Mouse (Mus musculus) embryonic fibroblast, embryonic 13.5 days (primary cell): ENCODE data around the gene Ccm2. TPM values are rescaled to one million over a fixed set of nuclear protein-coding genes. Genes with fewer than 3 reads are reported as not detected.

Experiments used
- H3K27ac ChIP-seq: 2 replicates; pipeline ENCODE4 v1.5.1; 2012; ENCODE audit warnings: low read length, control low read depth, inconsistent platforms; ENCODE audit not compliant: insufficient read depth
- H3K4me1 ChIP-seq: 2 replicates; pipeline ENCODE4 v1.6.1; 2011; ENCODE audit warnings: low read length; ENCODE audit not compliant: control insufficient read depth, insufficient read depth
- H3K4me3 ChIP-seq: 2 replicates; pipeline ENCODE4 v1.5.1; 2011; ENCODE audit warnings: mild to moderate bottlenecking, control low read depth, low read length; ENCODE audit not compliant: insufficient read depth
- CTCF ChIP-seq: IDR thresholded peaks from 2 replicates; pipeline ENCODE4 v1.5.1; 2011; ENCODE audit warnings: mild to moderate bottlenecking, control low read depth, low read length, moderate library complexity, borderline replicate concordance; ENCODE audit not compliant: insufficient read depth
- POLR2A ChIP-seq: IDR thresholded peaks from 2 replicates; pipeline ENCODE4 v1.6.1; 2011; ENCODE audit warnings: low read depth, mild to moderate bottlenecking, control low read depth, low read length, moderate library complexity
- polyA plus RNA-seq: library from polyadenylated mRNA; stranded (reverse); fragments of >200 nt; gene quantifications from 2 replicates; pipeline ENCODE4 v1.2.4, GENCODE M21; 2011; ENCODE audit warnings: low read depth; ENCODE audit not compliant: missing spikeins, insufficient read length

Gene Ccm2
- polyA plus RNA-seq, result 85.9 and 90.2 TPM in 2 replicates

DNA sequence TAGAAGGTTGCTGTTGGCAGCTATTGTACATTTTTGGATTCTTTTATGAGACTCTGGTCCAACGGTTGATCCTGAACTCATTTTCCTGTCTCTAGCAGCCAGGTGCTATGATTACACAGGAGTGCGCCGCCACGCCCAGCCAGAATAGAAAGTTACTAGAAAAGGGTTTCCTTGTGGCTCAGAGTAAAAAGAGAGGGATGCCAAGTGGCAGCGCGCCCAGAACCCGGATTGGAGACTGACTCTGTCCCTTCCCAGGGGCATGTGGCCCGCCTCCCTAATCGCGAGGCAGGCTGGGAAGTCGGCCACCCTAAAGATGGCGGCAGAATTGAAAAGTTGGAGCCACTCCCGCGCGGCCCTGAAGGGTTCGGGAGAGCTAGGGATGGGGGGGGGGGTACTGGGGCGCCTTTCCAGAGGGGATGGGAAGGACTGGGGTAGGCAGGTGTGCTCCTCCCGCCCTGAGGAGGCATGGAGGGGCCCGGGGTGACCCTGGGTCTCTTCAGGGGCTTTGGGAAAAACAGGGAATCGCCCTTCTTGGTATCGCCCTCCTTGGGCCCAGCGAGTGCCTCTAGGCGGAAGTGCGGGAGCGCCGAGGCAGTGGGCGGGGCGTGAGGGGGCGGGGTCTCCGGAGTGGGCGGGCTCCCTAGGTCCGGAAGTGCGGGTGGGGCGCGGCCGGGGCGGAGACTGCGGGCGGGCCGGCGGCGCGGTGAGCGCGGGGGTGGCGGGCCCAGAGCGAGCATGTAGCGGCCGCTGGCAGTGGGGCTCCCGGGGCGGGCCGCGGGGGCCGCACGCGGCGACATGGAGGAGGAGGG is at the start of gene Ccm2:
Gene Ccm2, plus strand, starts transcription at position 683 of the 809 bp plus-strand sequence.
- Histone ChIP-seq H3K27ac (peak within 1 kb of the TSS; percentile 84), H3K4me1 (no peaks in the 10 kb centered on the region; the same call in 1 of the 2 replicates), H3K4me3 (peak within 1 kb of the TSS; percentile 85)
- peak; percentile 59 for TF ChIP-seq POLR2A
- no peak for TF ChIP-seq CTCF

DNA sequence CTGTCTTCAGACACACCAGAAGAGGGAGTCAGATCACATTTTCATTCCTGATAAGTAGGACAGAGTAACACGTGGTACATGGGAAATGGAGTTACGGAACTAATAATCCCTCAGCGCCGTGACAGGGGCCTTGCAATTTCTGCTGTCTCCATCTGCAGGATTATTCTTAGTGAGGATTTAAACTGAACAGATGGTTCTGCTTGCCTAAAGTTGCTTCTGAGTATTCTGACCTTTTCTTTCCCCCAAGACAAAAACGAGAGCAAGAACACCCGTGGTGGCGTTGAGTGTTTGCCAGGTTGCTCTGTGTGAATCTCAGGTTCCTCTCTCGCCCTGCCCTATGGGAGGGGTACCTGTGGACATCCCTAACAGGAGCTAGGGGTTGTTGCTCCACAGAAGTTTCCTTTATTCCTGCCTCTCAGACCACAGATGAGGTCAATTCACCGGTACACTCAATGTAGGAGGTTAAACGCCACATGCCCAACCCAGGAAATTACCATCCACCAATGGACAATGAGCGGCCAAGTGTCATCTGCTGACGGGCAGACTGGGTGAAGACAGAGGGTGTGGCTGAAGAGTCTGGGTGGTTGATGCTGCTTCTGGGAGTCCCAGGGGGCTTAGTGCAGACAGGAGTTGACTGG is 49.3 kb upstream of the Ccm2 start:
- Histone ChIP-seq H3K4me1 (no peaks in the 10 kb centered on the region), H3K4me3 (no peak overlapping the region), H3K27ac (no peak overlapping the region)
- TF ChIP-seq CTCF (no peak), POLR2A (no peak)

DNA sequence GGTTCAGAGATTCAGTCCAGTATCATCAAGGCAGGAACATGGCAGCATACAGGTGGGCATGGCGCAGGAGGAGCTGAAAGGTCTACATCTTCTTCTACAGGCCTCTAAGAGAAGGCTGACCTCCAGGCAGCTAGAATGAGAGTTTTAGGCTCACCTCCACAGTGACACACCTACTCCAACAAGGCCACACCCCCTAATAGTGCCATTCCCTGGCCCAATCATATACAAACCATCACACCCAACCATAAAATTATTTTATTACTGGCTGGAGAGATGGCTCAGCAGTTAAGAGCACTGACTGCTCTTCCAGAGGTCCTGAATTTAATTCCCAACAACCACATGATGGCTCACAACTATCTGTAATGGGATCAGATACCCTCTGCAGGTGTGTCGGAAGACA is 44.2 kb upstream of the Ccm2 start:
- H3K4me3 ChIP-seq, result no peak overlapping the region

DNA sequence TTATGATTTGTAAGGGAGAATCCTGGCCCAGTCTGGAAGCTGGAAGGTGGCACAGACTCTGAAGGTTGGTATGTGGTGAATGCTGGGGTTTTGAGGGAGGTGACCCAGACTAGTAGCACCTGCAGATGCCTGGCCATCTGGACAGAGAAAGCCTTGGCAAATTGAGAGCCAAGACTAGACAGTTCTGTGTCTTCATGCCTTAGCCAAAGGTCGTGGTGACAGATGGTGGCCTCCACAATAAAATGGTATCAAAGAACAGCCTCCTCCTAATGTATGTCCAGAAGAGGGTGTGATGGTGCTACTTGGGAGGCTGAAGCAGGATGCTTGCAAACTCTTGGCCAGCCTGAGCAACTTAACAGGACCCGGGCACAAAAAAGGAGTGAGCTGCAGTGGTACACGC is 42.5 kb upstream of the Ccm2 start:
- H3K4me3 ChIP-seq, result no peak overlapping the region
- no peak overlapping the region for H3K27ac ChIP-seq
- no peak for TF ChIP-seq CTCF
- no peak for TF ChIP-seq POLR2A
- no peaks in the 10 kb centered on the region for H3K4me1 ChIP-seq

More for the DNA sequence above, 44.2 kb upstream of the Ccm2 start:
- no peak overlapping the region for H3K27ac ChIP-seq
- no peak for TF ChIP-seq POLR2A
- no peak for TF ChIP-seq CTCF
- H3K4me1 ChIP-seq, result no peaks in the 10 kb centered on the region

DNA sequence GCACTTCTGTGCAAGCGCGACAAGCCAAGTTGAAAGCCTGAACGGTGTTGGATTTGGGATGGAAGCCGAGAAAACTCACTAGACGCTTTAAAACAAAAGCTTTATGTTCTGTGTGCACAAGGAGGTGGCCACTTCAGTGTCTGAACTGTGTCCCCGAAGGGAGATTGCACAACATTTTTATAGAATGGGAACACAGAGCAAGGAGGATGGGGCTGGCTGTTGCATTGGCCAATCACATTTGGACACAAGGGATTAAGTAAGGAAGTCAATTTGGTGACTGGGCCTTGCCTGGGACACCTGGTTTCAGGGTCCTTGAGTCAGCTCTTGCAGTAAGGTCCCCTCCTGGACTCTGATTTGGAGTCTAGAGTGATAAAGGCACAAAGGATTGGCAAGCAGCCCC is 42.0 kb upstream of the Ccm2 start:
- H3K4me3 ChIP-seq, result no peak overlapping the region
- no peaks in the 10 kb centered on the region for H3K4me1 ChIP-seq
- TF ChIP-seq POLR2A, result no peak
- no peak for TF ChIP-seq CTCF
- no peak overlapping the region for H3K27ac ChIP-seq

DNA sequence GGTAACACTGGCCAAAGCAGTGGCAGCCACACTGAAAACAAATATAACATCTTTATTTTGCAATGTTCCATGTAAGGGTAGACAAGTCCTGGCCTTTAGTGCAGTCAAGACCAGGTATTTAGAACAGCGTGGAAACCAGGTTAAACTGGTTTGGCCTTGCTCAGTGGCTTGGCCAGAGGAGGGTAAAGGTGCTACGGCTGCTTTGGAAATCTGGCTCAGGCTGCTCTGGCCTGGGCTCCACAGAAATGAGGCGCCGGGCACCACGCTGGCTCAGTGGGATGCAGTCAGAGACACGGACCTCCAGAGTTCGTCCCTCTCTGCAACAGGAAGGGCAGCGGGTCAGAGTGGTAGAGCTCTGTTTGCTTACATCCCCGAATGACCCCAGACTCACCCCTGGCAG is 40.2 kb upstream of the Ccm2 start:
- no peaks in the 10 kb centered on the region for H3K4me1 ChIP-seq
- TF ChIP-seq POLR2A (no peak), CTCF (no peak)

DNA sequence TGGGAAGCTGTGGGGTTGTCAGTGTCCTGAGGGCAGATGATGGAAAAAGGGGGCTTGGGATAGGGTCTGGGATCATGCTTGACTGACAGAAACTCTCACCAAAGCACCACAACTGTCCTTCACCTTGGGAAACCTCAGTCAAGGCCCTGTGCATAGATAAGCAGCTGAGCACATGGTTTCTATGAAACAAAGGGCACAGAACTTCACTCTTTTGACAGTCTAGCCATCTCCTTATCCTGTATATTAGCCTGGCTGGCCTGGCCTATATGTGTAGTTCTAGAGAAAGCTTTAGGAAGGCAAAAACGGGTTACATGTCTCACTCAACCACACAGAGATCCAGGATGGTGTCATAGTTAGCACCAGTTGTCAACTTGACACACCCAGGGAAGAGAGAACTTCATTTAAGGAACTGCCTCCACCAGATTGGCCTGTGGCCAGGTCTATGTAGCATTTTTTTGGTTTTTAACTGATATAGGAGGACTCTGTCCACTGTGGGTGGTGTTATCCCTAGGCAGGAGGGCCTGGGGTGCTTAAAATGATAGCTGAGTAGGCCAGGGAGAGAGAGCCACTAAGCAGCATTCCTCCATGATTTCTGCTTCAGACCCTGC is 38.3 kb upstream of the Ccm2 start:
- no peak overlapping the region for H3K27ac ChIP-seq
- no peak overlapping the region for H3K4me3 ChIP-seq
- no peaks in the 10 kb centered on the region for H3K4me1 ChIP-seq
- TF ChIP-seq CTCF (no peak), POLR2A (no peak)

More for the DNA sequence above, 40.2 kb upstream of the Ccm2 start:
- no peak overlapping the region for H3K27ac ChIP-seq
- H3K4me3 ChIP-seq, result no peak overlapping the region

DNA sequence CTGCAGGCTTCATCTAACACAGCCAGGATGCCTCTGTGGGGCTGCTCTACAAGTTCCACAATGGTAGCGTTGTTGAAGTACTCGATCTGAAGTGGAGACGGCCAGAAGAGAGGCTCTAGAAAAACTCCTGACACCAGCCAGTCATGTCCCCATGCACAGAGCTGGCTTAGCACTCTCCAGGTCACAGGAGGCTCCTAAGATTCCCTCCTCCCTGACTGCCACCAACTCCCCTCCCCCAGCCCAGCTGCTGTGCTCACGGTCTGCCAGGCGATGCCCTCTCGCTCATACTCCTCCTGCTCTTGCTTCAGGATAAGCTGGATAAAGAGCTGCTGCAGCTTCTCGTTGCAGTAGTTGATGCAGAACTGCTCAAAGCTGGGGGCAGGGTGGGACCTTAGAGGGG is 31.9 kb upstream of the Ccm2 start:
- no peak overlapping the region for H3K4me3 ChIP-seq
- no peak overlapping the region for H3K27ac ChIP-seq
- H3K4me1 ChIP-seq, result no peaks in the 10 kb centered on the region
- TF ChIP-seq CTCF (no peak), POLR2A (no peak)

DNA sequence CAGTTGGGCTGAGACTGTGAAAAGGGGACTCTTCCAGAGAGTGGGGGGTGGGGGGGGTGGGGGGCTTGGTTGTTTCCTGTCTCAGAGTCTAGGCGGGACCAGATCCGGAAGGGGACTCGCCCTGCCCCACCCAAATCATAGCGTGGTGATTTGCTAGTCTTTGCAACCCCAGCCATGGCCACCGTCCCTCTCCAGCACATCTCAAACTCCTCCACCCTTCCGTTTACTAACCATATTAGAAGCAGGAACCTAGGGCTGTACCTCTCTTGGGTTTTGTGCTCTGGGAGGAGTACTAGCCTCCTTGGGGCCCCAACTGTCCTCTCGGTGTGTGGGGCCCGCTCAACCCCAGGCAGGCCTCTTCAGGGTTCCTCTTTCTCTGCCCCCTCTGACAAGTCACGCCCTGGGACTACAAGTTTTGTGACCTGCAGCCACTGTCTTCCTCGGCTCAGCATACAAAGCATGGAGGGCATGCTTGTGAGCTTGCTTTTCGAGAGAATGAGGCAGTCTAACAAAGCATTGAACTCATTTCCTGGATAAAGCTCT is 27.1 kb upstream of the Ccm2 start:
- H3K4me1 ChIP-seq, result no peaks in the 10 kb centered on the region
- H3K27ac ChIP-seq, result no peak overlapping the region
- TF ChIP-seq CTCF (no peak), POLR2A (no peak)
- no peak overlapping the region for H3K4me3 ChIP-seq
